Mouse (Mus musculus): ENCODE data around the gene Znrd1. TPM values are rescaled to one million over a fixed set of nuclear protein-coding genes. Genes with fewer than 3 reads are reported as not detected.
"Not testable (repeated sequence)": the region's sequence is repeated elsewhere in the genome, so short reads cannot be mapped to it uniquely, and the experiment has no call there.

The Znrd1 gene
- polyA plus RNA-seq, 1 experiment from 2014 or later: 51.7 TPM

- 92% methylated on average over 4 of the region's 4 CpGs for WGBS
- Histone ChIP-seq H3K4me2 (ENCODE audit: low read length) (no peak overlapping the region), H3K27me3 (replicated peaks; ENCODE audit: control insufficient read depth, insufficient read depth, low read length) (0 out of 2 replicates have a peak, but pooled peaks cover 2% of the 10 kb centered on the region), H3K9ac (ENCODE audit: low read depth, low read length) (no peak overlapping the region), H3K4me3 (ENCODE audit: low read length) (no peak overlapping the region), H3K36me3 (ENCODE audit: control insufficient read depth, insufficient read depth, low read length) (no peaks in the 10 kb centered on the region), H3K4me1 (ENCODE audit: control insufficient read depth, insufficient read depth, low read depth, low read length) (no peaks in the 10 kb centered on the region), H3K27ac (ENCODE audit: low read depth, low read length) (no peak overlapping the region), H3K9me3 (ENCODE audit: control insufficient read depth, low read length) (no peaks in the 10 kb centered on the region)
- ATAC-seq: no peak
These were observed 35.5 kb upstream of the Znrd1 start for GRCm38 (mm10) chr17:36993770-36994325.

GRCm38 (mm10) chr17:36992336-36993104 lies 34.2 kb upstream of the Znrd1 start:
- Histone ChIP-seq H3K9ac (ENCODE audit: low read depth, low read length) (no peak overlapping the region), H3K27me3 (replicated peaks; ENCODE audit: control insufficient read depth, insufficient read depth, low read length) (peaks cover 2% of the 10 kb centered on the region; the same call in 1 of the 2 replicates), H3K4me3 (ENCODE audit: low read length) (no peak overlapping the region), H3K36me3 (ENCODE audit: control insufficient read depth, insufficient read depth, low read length) (no peaks in the 10 kb centered on the region), H3K9me3 (ENCODE audit: control insufficient read depth, low read length) (no peaks in the 10 kb centered on the region), H3K27ac (ENCODE audit: low read depth, low read length) (no peak overlapping the region), H3K4me2 (ENCODE audit: low read length) (no peak overlapping the region), H3K4me1 (ENCODE audit: control insufficient read depth, insufficient read depth, low read depth, low read length) (no peaks in the 10 kb centered on the region)
- no peak for ATAC-seq
- WGBS: 78% methylated on average over 3 of the region's 3 CpGs

DNA sequence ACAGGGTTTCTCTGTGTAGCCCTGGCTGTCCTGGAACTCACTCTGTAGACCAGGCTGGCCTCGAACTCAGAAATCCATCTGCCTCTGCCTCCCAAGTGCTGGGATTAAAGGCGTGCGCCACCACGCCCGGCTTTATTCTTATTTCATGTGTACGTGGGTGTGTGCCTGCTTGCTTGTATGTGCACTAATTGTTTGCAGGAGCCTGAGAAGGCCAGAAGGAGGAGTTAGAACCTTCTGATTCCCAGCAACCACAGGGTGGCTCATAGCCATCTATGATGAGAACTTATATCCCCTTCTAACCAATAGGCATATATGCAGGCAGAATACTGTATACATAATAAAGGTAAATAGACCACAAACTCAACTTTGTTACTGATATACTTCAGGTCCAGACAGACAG lies 32.3 kb upstream of the Znrd1 start:
- ATAC-seq; H3K9ac ChIP-seq (ENCODE audit: low read depth, low read length); H3K27me3 ChIP-seq (replicated peaks; ENCODE audit: control insufficient read depth, insufficient read depth, low read length); H3K4me1 ChIP-seq (ENCODE audit: control insufficient read depth, insufficient read depth, low read depth, low read length); H3K4me2 ChIP-seq (ENCODE audit: low read length); H3K9me3 ChIP-seq (ENCODE audit: control insufficient read depth, low read length); H3K27ac ChIP-seq (ENCODE audit: low read depth, low read length); H3K36me3 ChIP-seq (ENCODE audit: control insufficient read depth, insufficient read depth, low read length); H3K4me3 ChIP-seq (ENCODE audit: low read length): not testable (repeated sequence)
- 95% methylated on average over 6 of the region's 6 CpGs for WGBS

DNA sequence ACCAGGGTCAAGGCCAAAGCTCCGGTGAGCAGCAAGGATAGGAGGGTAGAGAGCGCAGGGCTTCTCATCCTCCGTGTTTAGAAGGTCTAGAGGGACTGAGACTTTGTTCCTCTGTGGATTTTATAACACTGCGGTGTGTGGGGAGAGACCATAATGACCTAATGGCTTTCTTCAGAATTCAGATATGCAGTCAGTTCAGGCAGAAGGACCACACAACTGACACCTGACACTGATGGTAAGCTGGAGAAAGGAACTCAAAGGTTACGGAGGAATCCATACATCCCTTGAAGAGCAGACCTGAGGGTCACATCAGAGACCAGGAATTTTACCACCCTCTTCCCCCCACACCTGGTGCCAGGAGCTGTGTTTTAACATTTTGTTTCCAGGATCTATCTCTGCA lies 31.1 kb upstream of the Znrd1 start, which contains the start of gene H2-M5:
TSS of gene H2-M5 (minus strand) at position 101 of the 400 bp plus-strand sequence.
- no peaks in the 10 kb centered on the region for H3K4me1 ChIP-seq (ENCODE audit: control insufficient read depth, insufficient read depth, low read depth, low read length)
- ATAC-seq: no peak
- no peaks in the 10 kb centered on the region for H3K9me3 ChIP-seq (ENCODE audit: control insufficient read depth, low read length)
- no peak within 1 kb of the TSS for H3K27ac ChIP-seq (ENCODE audit: low read depth, low read length)
- peaks cover 2% of the 10 kb centered on the region; the same call in 1 of the 2 replicates for H3K27me3 ChIP-seq (replicated peaks; ENCODE audit: control insufficient read depth, insufficient read depth, low read length)
- no peaks in the 10 kb centered on the region for H3K36me3 ChIP-seq (ENCODE audit: control insufficient read depth, insufficient read depth, low read length)
- peak within 1 kb of the TSS; percentile 6; the same call in 1 of the 2 replicates for H3K4me3 ChIP-seq (ENCODE audit: low read length)
- 23% methylated on average over 5 of the region's 5 CpGs for WGBS
- peak within 1 kb of the TSS; percentile 16; the same call in 1 of the 2 replicates for H3K4me2 ChIP-seq (ENCODE audit: low read length)
- H3K9ac ChIP-seq (ENCODE audit: low read depth, low read length): no peak within 1 kb of the TSS

DNA sequence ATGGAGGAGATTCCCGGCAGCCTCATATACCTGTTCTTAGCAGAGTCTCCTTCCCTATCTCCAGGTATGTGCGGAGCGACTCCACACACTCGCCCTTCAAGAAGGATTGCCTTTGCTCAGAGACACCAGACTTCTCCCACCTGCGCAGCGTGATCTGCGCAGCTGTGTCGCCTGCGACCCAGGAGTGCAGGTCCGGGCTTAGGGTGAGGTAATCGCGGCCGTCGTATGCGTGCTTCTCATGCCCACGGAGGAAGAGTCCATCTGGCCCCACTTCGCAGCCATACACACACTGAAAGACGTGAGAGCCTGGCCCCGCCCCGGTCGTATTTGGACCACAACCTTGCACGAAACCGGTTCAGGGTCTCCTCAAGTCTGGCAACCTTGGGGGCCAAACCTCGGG lies 30.1 kb upstream of the Znrd1 start:
- 7% methylated on average over 24 of the region's 24 CpGs for WGBS
- Histone ChIP-seq H3K4me3 (ENCODE audit: low read length) (peak overlapping the region; percentile 6; the same call in 1 of the 2 replicates), H3K9me3 (ENCODE audit: control insufficient read depth, low read length) (no peaks in the 10 kb centered on the region), H3K27me3 (replicated peaks; ENCODE audit: control insufficient read depth, insufficient read depth, low read length) (peaks cover 2% of the 10 kb centered on the region; the same call in 1 of the 2 replicates), H3K9ac (ENCODE audit: low read depth, low read length) (no peak overlapping the region), H3K4me2 (ENCODE audit: low read length) (peak overlapping the region; percentile 16; the same call in 1 of the 2 replicates), H3K4me1 (ENCODE audit: control insufficient read depth, insufficient read depth, low read depth, low read length) (no peaks in the 10 kb centered on the region), H3K36me3 (ENCODE audit: control insufficient read depth, insufficient read depth, low read length) (no peaks in the 10 kb centered on the region), H3K27ac (ENCODE audit: low read depth, low read length) (no peak overlapping the region)
- ATAC-seq: peak; percentile 69

DNA sequence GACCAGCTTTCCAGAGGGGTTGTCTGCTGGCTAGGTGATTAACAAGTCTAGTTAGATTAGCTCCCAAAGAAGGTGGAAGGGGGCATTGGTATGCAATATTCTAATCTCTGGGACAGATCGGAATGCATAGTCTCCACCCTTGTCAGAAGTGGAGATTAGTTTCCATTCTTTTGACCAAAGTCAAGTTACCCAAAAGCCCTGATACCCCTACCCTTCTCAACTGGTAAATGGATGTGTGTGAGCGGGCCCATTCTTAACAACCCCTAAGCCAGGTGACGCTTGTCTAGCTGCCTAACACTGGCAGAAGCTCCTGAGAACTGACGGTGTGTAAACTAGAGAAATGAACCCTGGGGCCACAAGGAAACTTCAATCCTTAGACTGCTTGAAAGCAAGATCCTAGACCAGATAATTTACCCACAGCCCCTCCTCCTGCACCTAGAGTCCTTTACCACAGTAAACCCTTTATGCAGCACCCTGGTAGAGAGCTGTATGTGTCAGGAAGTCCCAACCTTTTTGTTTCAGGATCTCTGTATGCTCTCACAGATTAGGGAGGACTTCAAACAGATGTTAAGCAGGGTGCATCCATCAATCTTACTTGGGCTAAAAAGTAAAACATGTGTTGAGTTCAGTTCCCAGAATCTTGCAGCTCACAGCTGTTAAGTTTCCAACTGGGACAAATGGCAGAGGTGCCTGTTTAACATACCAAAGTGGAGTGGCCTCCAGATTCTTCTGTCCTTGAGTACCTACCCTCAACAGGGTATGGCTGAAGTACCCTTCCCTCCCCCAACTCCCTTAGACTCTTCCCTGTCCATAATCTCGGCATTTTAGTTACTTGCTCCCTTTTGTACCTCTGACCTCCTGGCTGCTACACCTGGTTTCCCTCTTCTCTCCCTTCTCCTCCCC lies 24.1 kb upstream of the Znrd1 start:
- Histone ChIP-seq H3K9ac (ENCODE audit: low read depth, low read length) (no peak overlapping the region), H3K4me3 (ENCODE audit: low read length) (no peak overlapping the region), H3K36me3 (ENCODE audit: control insufficient read depth, insufficient read depth, low read length) (no peaks in the 10 kb centered on the region), H3K9me3 (ENCODE audit: control insufficient read depth, low read length) (no peaks in the 10 kb centered on the region), H3K27me3 (replicated peaks; ENCODE audit: control insufficient read depth, insufficient read depth, low read length) (no peaks in the 10 kb centered on the region; the same call in 1 of the 2 replicates), H3K27ac (ENCODE audit: low read depth, low read length) (no peak overlapping the region), H3K4me2 (ENCODE audit: low read length) (no peak overlapping the region), H3K4me1 (ENCODE audit: control insufficient read depth, insufficient read depth, low read depth, low read length) (no peaks in the 10 kb centered on the region)
- ATAC-seq: no peak
- 44% methylated on average over 5 of the region's 5 CpGs for WGBS

GRCm38 (mm10) chr17:36981845-36982244 lies 23.5 kb upstream of the Znrd1 start:
- Histone ChIP-seq H3K27me3 (replicated peaks; ENCODE audit: control insufficient read depth, insufficient read depth, low read length) (no peaks in the 10 kb centered on the region), H3K4me3 (ENCODE audit: low read length) (no peak overlapping the region), H3K4me2 (ENCODE audit: low read length) (no peak overlapping the region), H3K36me3 (ENCODE audit: control insufficient read depth, insufficient read depth, low read length) (no peaks in the 10 kb centered on the region), H3K4me1 (ENCODE audit: control insufficient read depth, insufficient read depth, low read depth, low read length) (no peaks in the 10 kb centered on the region), H3K27ac (ENCODE audit: low read depth, low read length) (no peak overlapping the region), H3K9ac (ENCODE audit: low read depth, low read length) (no peak overlapping the region), H3K9me3 (ENCODE audit: control insufficient read depth, low read length) (no peaks in the 10 kb centered on the region)
- WGBS: 15% methylated on average over 4 of the region's 4 CpGs
- no peak for ATAC-seq

GRCm38 (mm10) chr17:36981221-36981813 lies 23.0 kb upstream of the Znrd1 start, which contains the start of gene 2410137M14Rik:
TSS of gene 2410137M14Rik (minus strand) at chr17:36981237.
- no peak for ATAC-seq
- no peaks in the 10 kb centered on the region for H3K9me3 ChIP-seq (ENCODE audit: control insufficient read depth, low read length)
- H3K4me1 ChIP-seq (ENCODE audit: control insufficient read depth, insufficient read depth, low read depth, low read length): no peaks in the 10 kb centered on the region
- no peak within 1 kb of the TSS for H3K9ac ChIP-seq (ENCODE audit: low read depth, low read length)
- no peak within 1 kb of the TSS for H3K4me3 ChIP-seq (ENCODE audit: low read length)
- no peaks in the 10 kb centered on the region for H3K27me3 ChIP-seq (replicated peaks; ENCODE audit: control insufficient read depth, insufficient read depth, low read length)
- H3K36me3 ChIP-seq (ENCODE audit: control insufficient read depth, insufficient read depth, low read length): no peaks in the 10 kb centered on the region
- H3K4me2 ChIP-seq (ENCODE audit: low read length): 0 out of 2 replicates have a peak within 1 kb of the TSS, but pooled peaks have one; percentile 16
- 17% methylated on average over 18 of the region's 18 CpGs for WGBS
- no peak within 1 kb of the TSS for H3K27ac ChIP-seq (ENCODE audit: low read depth, low read length)

Measured in hindbrain, embryonic 16.5 days (tissue).